Mouse (Mus musculus): ENCODE measurements at regions not wholly inside any gene's neighbourhood (a gene's known extent, or its start where the extent isn't known, plus 50 kb on each side); places are given as distances from the start of the nearest gene placed in this dataset.
"Not testable (repeated sequence)": the region's sequence is repeated elsewhere in the genome, so short reads cannot be mapped to it uniquely, and the experiment has no call there.

DNA sequence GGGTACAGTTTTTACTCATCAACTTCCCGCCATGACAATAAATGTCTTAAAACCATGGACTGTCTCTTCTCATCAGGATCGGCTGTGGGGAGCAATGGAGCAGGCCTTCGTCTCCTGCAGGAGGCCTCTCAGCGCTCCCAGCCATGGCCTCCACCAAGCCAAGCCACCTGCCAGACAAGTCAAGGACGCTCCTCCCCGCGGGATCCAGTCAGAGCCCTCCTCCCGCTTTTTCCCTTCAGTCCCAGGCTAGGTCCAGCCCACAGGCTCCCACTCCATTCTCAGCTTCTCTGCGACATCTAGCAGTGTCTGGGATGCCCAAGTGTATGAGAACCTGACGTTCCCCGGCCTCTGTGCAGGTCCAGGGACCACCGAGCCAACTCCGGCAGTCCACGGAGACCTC is 90.2 kb downstream of the Enc1 start:
- H3K27me3 ChIP-seq (ENCODE audit: control insufficient read depth in 1 of 2, insufficient read depth in 2 of 2, low read length in 2 of 2), result no peaks in the 10 kb centered on the region
- no peak for DNase-seq (ENCODE audit: low read depth, low spot score)
- TF ChIP-seq MAX (IDR thresholded peaks at IDR 0.05; ENCODE audit: low read length) (no peak), POLR2AphosphoS2 (IDR thresholded peaks at IDR 0.05; ENCODE audit: low read length) (no peak), HCFC1 (IDR thresholded peaks at IDR 0.05; ENCODE audit: low read depth, low read length) (no peak), E2F4 (IDR thresholded peaks at IDR 0.05; ENCODE audit: borderline replicate concordance, low read depth, low read length) (no peak), SMC3 (IDR thresholded peaks at IDR 0.05; ENCODE audit: low read depth, low read length) (no peak), NRF1 (IDR thresholded peaks at IDR 0.05; ENCODE audit: insufficient read depth, low read depth, low read length, poor library complexity, severe bottlenecking) (no peak), EP300 (IDR thresholded peaks at IDR 0.05; ENCODE audit: low read depth in 1 of 2, low read length in 2 of 2) (no peak), MEF2A (IDR thresholded peaks at IDR 0.05; ENCODE audit: extremely low read depth, insufficient replicate concordance, low read depth, low read length, poor library complexity, severe bottlenecking) (no peak), RAD21 (IDR thresholded peaks at IDR 0.05; ENCODE audit: low read depth, low read length) (no peak), MYC (IDR thresholded peaks at IDR 0.05; ENCODE audit: low read depth, low read length) (no peak), ETS1 (IDR thresholded peaks at IDR 0.05; ENCODE audit: low read depth, low read length) (no peak), CHD1 (IDR thresholded peaks at IDR 0.05; ENCODE audit: low read depth, low read length) (no peak)

GRCm38 (mm10) chr13:97321307-97321706 is 80.4 kb downstream of the Enc1 start:
- not testable (repeated sequence) for H3K9ac ChIP-seq (ENCODE audit: control insufficient read depth, low read depth, low read length, poor library complexity, severe bottlenecking); H3K79me2 ChIP-seq (ENCODE audit: control insufficient read depth, insufficient read depth, low read length, poor library complexity); H3K27ac ChIP-seq (ENCODE audit: control insufficient read depth, low read depth, low read length); H3K36me3 ChIP-seq (ENCODE audit: control insufficient read depth in 1 of 2, insufficient read depth in 2 of 2, low read length in 2 of 2); H3K9me3 ChIP-seq (replicated peaks; ENCODE audit: insufficient read depth, low read length); H3K27me3 ChIP-seq (ENCODE audit: control insufficient read depth in 1 of 2, insufficient read depth in 2 of 2, low read length in 2 of 2); H3K4me1 ChIP-seq (ENCODE audit: control insufficient read depth in 1 of 2, insufficient read depth in 2 of 2, low read length in 2 of 2); H3K4me3 ChIP-seq (ENCODE audit: control insufficient read depth in 1 of 2, insufficient read depth in 1 of 2, low read depth in 2 of 2, low read length in 2 of 2)
- peak; percentile 5 for DNase-seq (ENCODE audit: low read depth, low spot score)

More for the DNA sequence above, 90.2 kb downstream of the Enc1 start:
- Histone ChIP-seq H3K9ac (ENCODE audit: control insufficient read depth, low read depth, low read length, poor library complexity, severe bottlenecking) (no peak overlapping the region), H3K9me3 (replicated peaks; ENCODE audit: insufficient read depth, low read length) (no peaks in the 10 kb centered on the region), H3K27ac (ENCODE audit: control insufficient read depth, low read depth, low read length) (no peak overlapping the region), H3K4me3 (ENCODE audit: control insufficient read depth in 1 of 2, insufficient read depth in 1 of 2, low read depth in 2 of 2, low read length in 2 of 2) (no peak overlapping the region), H3K79me2 (ENCODE audit: control insufficient read depth, insufficient read depth, low read length, poor library complexity) (no peaks in the 10 kb centered on the region), H3K4me1 (ENCODE audit: control insufficient read depth in 1 of 2, insufficient read depth in 2 of 2, low read length in 2 of 2) (no peaks in the 10 kb centered on the region), H3K36me3 (ENCODE audit: control insufficient read depth in 1 of 2, insufficient read depth in 2 of 2, low read length in 2 of 2) (no peaks in the 10 kb centered on the region)

- H3K79me2 ChIP-seq (ENCODE audit: control insufficient read depth, insufficient read depth, low read length, poor library complexity), result no peaks in the 10 kb centered on the region
- no peaks in the 10 kb centered on the region for H3K4me1 ChIP-seq (ENCODE audit: control insufficient read depth in 1 of 2, insufficient read depth in 2 of 2, low read length in 2 of 2)
- no peaks in the 10 kb centered on the region for H3K36me3 ChIP-seq (ENCODE audit: control insufficient read depth in 1 of 2, insufficient read depth in 2 of 2, low read length in 2 of 2)
- no peaks in the 10 kb centered on the region for H3K27me3 ChIP-seq (ENCODE audit: control insufficient read depth in 1 of 2, insufficient read depth in 2 of 2, low read length in 2 of 2)
- DNase-seq (ENCODE audit: low read depth, low spot score), result no peak
- no peaks in the 10 kb centered on the region for H3K9me3 ChIP-seq (replicated peaks; ENCODE audit: insufficient read depth, low read length)
- no peak overlapping the region for H3K9ac ChIP-seq (ENCODE audit: control insufficient read depth, low read depth, low read length, poor library complexity, severe bottlenecking)
- no peak overlapping the region for H3K4me3 ChIP-seq (ENCODE audit: control insufficient read depth in 1 of 2, insufficient read depth in 1 of 2, low read depth in 2 of 2, low read length in 2 of 2)
- TF ChIP-seq JUND (IDR thresholded peaks at IDR 0.05; ENCODE audit: low read depth, low read length) (no peak), ZKSCAN1 (IDR thresholded peaks at IDR 0.05; ENCODE audit: low read depth, low read length) (no peak), MYC (IDR thresholded peaks at IDR 0.05; ENCODE audit: low read depth, low read length) (no peak), CHD1 (IDR thresholded peaks at IDR 0.05; ENCODE audit: low read depth, low read length) (no peak), MEF2A (IDR thresholded peaks at IDR 0.05; ENCODE audit: extremely low read depth, insufficient replicate concordance, low read depth, low read length, poor library complexity, severe bottlenecking) (no peak), GABPA (IDR thresholded peaks at IDR 0.05; ENCODE audit: low read depth, low read length) (no peak), UBTF (IDR thresholded peaks at IDR 0.05; ENCODE audit: borderline replicate concordance, insufficient read depth, low read depth, low read length) (no peak), NELFE (IDR thresholded peaks at IDR 0.05; ENCODE audit: low read depth, low read length) (no peak), RCOR1 (IDR thresholded peaks at IDR 0.05; ENCODE audit: low read depth, low read length) (no peak), TAL1 (IDR thresholded peaks at IDR 0.05; ENCODE audit: low read length) (no peak), SIN3A (IDR thresholded peaks at IDR 0.05; ENCODE audit: low read length) (no peak), CHD2 (IDR thresholded peaks at IDR 0.05; ENCODE audit: low read length) (no peak), ZNF384 (IDR thresholded peaks at IDR 0.05; ENCODE audit: low read depth, low read length) (no peak), ETS1 (IDR thresholded peaks at IDR 0.05; ENCODE audit: low read depth, low read length) (no peak), EP300 (IDR thresholded peaks at IDR 0.05; ENCODE audit: low read depth in 1 of 2, low read length in 2 of 2) (no peak), TBP (IDR thresholded peaks at IDR 0.05; ENCODE audit: low read depth, low read length) (no peak), CTCF (IDR thresholded peaks at IDR 0.05 in 2 of 3, conservative IDR thresholded peaks at IDR 0.05 in 1 of 3; ENCODE audit: control insufficient read depth in 1 of 3, insufficient read depth in 1 of 3, low read depth in 2 of 3, low read length in 3 of 3, poor library complexity in 1 of 3, severe bottlenecking in 1 of 3) (no peak), KAT2A (conservative IDR thresholded peaks at IDR 0.05; ENCODE audit: low read depth, low read length) (no peak), TCF12 (IDR thresholded peaks at IDR 0.05; ENCODE audit: low read depth, low read length) (no peak), POLR2AphosphoS2 (IDR thresholded peaks at IDR 0.05; ENCODE audit: low read length) (no peak)
- H3K27ac ChIP-seq (ENCODE audit: control insufficient read depth, low read depth, low read length), result no peak overlapping the region
Measured at GRCm38 (mm10) chr13:97320756-97321155, 79.9 kb downstream of the Enc1 start.

All from MEL (cell line).